Mouse (Mus musculus) heart, postnatal 0 days (tissue): Measurements from ENCODE around the gene Gipc2. TPM values are rescaled to one million over a fixed set of nuclear protein-coding genes. Genes with fewer than 3 reads are reported as not detected.

Experiments
- ATAC-seq: fragments of 200-750 bp; cut with Nextera tagmentation; 2 replicates; pipeline ENCODE4 v1.8.0; 2017; ENCODE audit warnings: low read depth, moderate number of reproducible peaks, moderate library complexity; ENCODE audit not compliant: insufficient read depth
- DNase-seq: peaks from one replicate; pipeline ENCODE4 v3.0.0-alpha.2; 2016; ENCODE audit warnings: low spot score
- H3K27ac ChIP-seq: fragments of 300-500 bp; sonication (generic); 2 replicates; pipeline ENCODE4 v1.5.1; 2014; ENCODE audit warnings: low read depth, mild to moderate bottlenecking
- H3K27me3 ChIP-seq: fragments of 300-500 bp; sonication (generic); 2 replicates; pipeline ENCODE4 v1.6.1; 2014; ENCODE audit warnings: low read length, mixed read lengths; ENCODE audit not compliant: control insufficient read depth, insufficient read depth
- H3K36me3 ChIP-seq: fragments of 300-500 bp; sonication (generic); replicated peaks from 2 replicates; pipeline ENCODE4 v1.6.1; 2014; ENCODE audit warnings: low read length, mixed read lengths; ENCODE audit not compliant: control insufficient read depth, insufficient read depth
- H3K4me1 ChIP-seq: fragments of 300-500 bp; sonication (generic); 2 replicates; pipeline ENCODE4 v1.6.1; 2014; ENCODE audit warnings: antibody characterized with exemption; ENCODE audit not compliant: control insufficient read depth, insufficient read depth
- H3K4me2 ChIP-seq: fragments of 300-500 bp; sonication (generic); 2 replicates; pipeline ENCODE4 v1.6.1; 2014; ENCODE audit warnings: low read depth, mild to moderate bottlenecking, low read length, moderate library complexity
- H3K4me3 ChIP-seq: fragments of 300-500 bp; sonication (generic); 2 replicates; pipeline ENCODE4 v1.5.1; 2014; ENCODE audit warnings: low read depth, low read length
- H3K9ac ChIP-seq: fragments of 300-500 bp; sonication (generic); replicated peaks from 2 replicates; pipeline ENCODE4 v1.6.1; 2014; ENCODE audit warnings: low read depth, low read length, mixed read lengths
- H3K9me3 ChIP-seq: fragments of 300-500 bp; sonication (generic); replicated peaks from 2 replicates; pipeline ENCODE4 v1.6.1; 2016; ENCODE audit warnings: low read length; ENCODE audit not compliant: control insufficient read depth
- CTCF ChIP-seq: IDR thresholded peaks from 2 replicates; pipeline ENCODE4 v1.5.1; 2016; ENCODE audit warnings: antibody characterized with exemption, control low read depth, low read depth
- EP300 ChIP-seq: IDR thresholded peaks from 2 replicates; pipeline ENCODE4 v1.6.1; 2016; ENCODE audit warnings: antibody characterized with exemption, low read depth
- WGBS: fragments of 180-500 bp; shearing (Covaris S2); extraction: QIAGEN DNeasy Blood & Tissue Kit; methylation state at CpG from one replicate; pipeline ENCODE4 v1.1.7; 2014; 5-methylcytosine and 5-hydroxymethylcytosine counted together
- polyA plus RNA-seq: library from polyadenylated mRNA; unstranded; fragments of >200 nt; fragmentation: Nextera tagmentation; extraction: Ambion mirVana; gene quantifications from 2 replicates; pipeline ENCODE4 v1.2.1, GENCODE M21; 2015
- total RNA-seq: library from RNA; depleted of rRNA; stranded (reverse); fragments of >200 nt; gene quantifications from 2 replicates; pipeline ENCODE4 v1.2.3, GENCODE M21; 2014; ENCODE audit warnings: low replicate concordance

Gipc2 gene
- total and polyA plus RNA-seq, 2 experiments from 2014 or later = 3.3 TPM; not detected in 1

GRCm38 (mm10) chr3:152103381-152103780 lies 62.6 kb downstream of the Gipc2 start:
- Histone ChIP-seq H3K4me1 (peaks cover 19% of the 10 kb centered on the region), H3K9ac (no peak overlapping the region), H3K36me3 (no peaks in the 10 kb centered on the region), H3K9me3 (no peaks in the 10 kb centered on the region), H3K4me2 (no peak overlapping the region), H3K27ac (no peak overlapping the region), H3K4me3 (no peak overlapping the region), H3K27me3 (no peaks in the 10 kb centered on the region)
- DNase-seq (no peak), ATAC-seq (no peak)
- WGBS = 87% methylated on average over 4 of the region's 4 CpGs
- TF ChIP-seq EP300 (no peak), CTCF (no peak)

GRCm38 (mm10) chr3:152101459-152101858 lies 64.6 kb downstream of the Gipc2 start:
- Histone ChIP-seq H3K27me3 (no peaks in the 10 kb centered on the region), H3K4me3 (no peak overlapping the region), H3K27ac (no peak overlapping the region), H3K9ac (no peak overlapping the region), H3K9me3 (no peaks in the 10 kb centered on the region), H3K4me2 (no peak overlapping the region), H3K36me3 (no peaks in the 10 kb centered on the region), H3K4me1 (peaks cover 10% of the 10 kb centered on the region; the same call in 1 of the 2 replicates)
- TF ChIP-seq CTCF (no peak), EP300 (no peak)
- DNase-seq = no peak
- no peak for ATAC-seq
- 96% methylated on average over 7 of the region's 7 CpGs for WGBS

GRCm38 (mm10) chr3:152100119-152100818 lies 65.8 kb downstream of the Gipc2 start:
- no peak overlapping the region for H3K4me2 ChIP-seq

GRCm38 (mm10) chr3:152095030-152095429 lies 71.0 kb downstream of the Gipc2 start:
- ATAC-seq = no peak; the same call in 1 of the 2 replicates
- Histone ChIP-seq H3K4me1 (no peaks in the 10 kb centered on the region), H3K4me3 (no peak overlapping the region), H3K27me3 (no peaks in the 10 kb centered on the region), H3K9me3 (no peaks in the 10 kb centered on the region), H3K36me3 (no peaks in the 10 kb centered on the region), H3K4me2 (no peak overlapping the region), H3K27ac (no peak overlapping the region), H3K9ac (no peak overlapping the region)
- TF ChIP-seq EP300 = no peak
- TF ChIP-seq CTCF = peak; percentile 58
- DNase-seq = peak; percentile 65
- 5% methylated on average over 3 of the region's 3 CpGs for WGBS

More at GRCm38 (mm10) chr3:152100119-152100818, 65.8 kb downstream of the Gipc2 start:
- ATAC-seq = no peak
- Histone ChIP-seq H3K4me3 (no peak overlapping the region), H3K9ac (no peak overlapping the region), H3K4me1 (0 out of 2 replicates have a peak, but pooled peaks cover 6% of the 10 kb centered on the region), H3K27ac (no peak overlapping the region), H3K27me3 (no peaks in the 10 kb centered on the region), H3K9me3 (no peaks in the 10 kb centered on the region), H3K36me3 (no peaks in the 10 kb centered on the region)
- TF ChIP-seq EP300 (no peak), CTCF (no peak)
- 60% methylated on average over 11 of the region's 11 CpGs for WGBS
- DNase-seq = no peak

GRCm38 (mm10) chr3:152092385-152093057 lies 73.5 kb downstream of the Gipc2 start:
- Histone ChIP-seq H3K4me1 (no peaks in the 10 kb centered on the region), H3K4me3 (peak overlapping the region; percentile 27), H3K27ac (no peak overlapping the region), H3K36me3 (no peaks in the 10 kb centered on the region), H3K9ac (no peak overlapping the region), H3K27me3 (no peaks in the 10 kb centered on the region), H3K4me2 (peak overlapping the region; percentile 50), H3K9me3 (no peaks in the 10 kb centered on the region)
- WGBS = 49% methylated on average over 34 of the region's 34 CpGs
- no peak for ATAC-seq
- TF ChIP-seq CTCF (no peak), EP300 (no peak)
- DNase-seq = no peak
